Mouse (Mus musculus) heart, postnatal 10 days (tissue): ENCODE data around the gene Pip5k1c. TPM values are rescaled to one million over a fixed set of nuclear protein-coding genes. Genes with fewer than 3 reads are reported as not detected.

Experiments
- DNase-seq, 2 experiments: peaks; one replicate each; pipeline ENCODE4 v3.0.0; 2021
- intact Hi-C: fragments of 180-260 bp; cut with DNase I; formaldehyde crosslinking; loops from one replicate; pipeline ENCODE4 v1.15.1; 2025
- total RNA-seq, 2 experiments: library from RNA; stranded (reverse); gene quantifications; 2 replicates each; pipeline ENCODE4 v1.2.3; 2021

Pip5k1c gene
- total RNA-seq, 2 experiments from 2014 or later, result 43.2 to 46.4 TPM

DNA sequence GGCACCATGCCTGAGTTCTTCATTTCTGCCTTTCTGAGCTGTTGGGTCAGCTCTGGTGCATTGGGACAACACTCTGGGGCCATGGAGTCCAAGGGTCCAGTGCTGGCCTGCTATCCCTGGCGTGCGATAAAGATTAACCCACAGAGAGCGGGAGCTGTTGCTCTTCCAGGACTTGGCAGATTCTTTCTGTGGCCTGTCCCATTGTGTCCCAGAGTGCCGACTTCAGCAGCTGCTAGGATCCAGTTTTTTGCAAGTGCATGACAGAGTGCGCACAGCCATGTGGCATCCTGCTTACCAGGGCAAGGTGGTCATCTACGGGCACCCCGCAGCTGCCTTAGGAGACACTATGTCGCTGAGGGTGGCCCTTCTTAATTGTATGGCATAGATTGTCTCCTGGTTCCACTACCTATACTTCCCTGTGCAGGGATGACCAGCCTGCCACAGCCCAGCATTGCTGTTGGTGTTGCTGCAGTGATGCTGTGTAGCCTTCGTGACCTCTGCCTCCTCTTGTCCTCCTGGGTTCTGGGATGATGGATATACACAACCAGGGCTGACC lies 7.7 kb downstream of the Pip5k1c start:
- no peak for DNase-seq
- intact Hi-C loops, result no loop called here

DNA sequence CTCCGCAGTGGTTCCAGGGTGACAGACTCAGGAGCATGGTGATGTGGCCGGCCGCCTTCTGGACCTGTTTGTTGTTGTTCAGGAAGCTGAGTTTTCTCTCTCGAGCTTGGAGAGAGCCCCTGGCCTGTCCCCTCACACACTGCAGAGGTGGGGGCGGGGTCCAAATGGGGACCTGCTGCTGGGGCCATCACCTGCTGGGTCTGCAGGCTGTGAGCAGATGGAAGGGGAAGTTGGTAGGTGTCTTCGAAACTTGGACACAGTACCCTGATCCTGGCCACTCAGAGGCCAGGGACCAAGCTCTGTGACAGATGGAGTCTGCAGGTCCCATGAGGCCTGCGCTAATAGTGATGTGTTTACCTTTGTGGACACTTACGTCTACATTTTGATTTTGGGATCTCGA lies 8.6 kb downstream of the Pip5k1c start:
- DNase-seq, result no peak

DNA sequence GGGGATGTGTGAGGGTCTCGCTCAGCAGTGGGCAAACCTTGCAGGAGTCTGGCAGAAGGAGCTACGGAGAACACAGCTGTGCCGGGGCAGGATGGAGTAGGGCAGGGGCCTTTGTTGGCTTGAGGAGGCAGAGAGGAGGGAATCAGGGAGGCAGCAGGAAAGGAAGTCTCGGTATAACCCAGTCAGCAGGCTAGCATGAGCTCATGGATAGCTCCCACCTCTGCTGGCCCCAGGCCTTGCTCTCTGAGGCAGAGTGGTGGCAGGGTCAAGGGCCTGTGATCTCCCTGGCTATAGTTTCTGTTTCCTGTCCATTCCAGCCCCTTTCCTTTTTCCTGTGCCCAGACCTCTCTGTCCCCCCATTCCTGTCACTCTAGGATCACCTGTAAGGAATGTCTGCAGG lies 9.5 kb downstream of the Pip5k1c start:
- intact Hi-C loops, result no loop called here
- no peak for DNase-seq

More for the DNA sequence above, 8.6 kb downstream of the Pip5k1c start:
- intact Hi-C loops, result no loop called here

DNA sequence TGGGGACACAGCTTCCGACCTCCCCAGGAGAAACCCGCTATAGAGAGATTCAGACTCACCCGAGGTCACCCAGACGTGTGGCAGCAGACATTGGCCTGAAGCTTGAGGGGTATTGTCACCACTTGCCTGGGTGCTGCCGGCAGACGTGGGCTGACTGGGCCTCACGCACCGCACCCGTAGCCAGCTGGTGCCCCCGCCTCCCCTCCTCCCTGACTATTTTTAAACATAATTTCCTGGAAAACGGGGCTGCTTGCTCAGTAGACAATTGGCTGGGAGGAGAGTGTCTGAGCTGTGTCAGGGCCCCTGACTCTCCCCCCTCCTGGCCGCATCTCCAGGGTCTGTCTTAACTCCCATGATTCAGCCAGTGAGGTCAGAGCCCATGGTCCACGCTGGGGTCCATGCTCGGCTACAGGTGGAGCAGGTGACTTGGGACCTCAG lies 10.0 kb downstream of the Pip5k1c start:
- intact Hi-C loops, result no loop called here
- DNase-seq, result peak; percentile 67

DNA sequence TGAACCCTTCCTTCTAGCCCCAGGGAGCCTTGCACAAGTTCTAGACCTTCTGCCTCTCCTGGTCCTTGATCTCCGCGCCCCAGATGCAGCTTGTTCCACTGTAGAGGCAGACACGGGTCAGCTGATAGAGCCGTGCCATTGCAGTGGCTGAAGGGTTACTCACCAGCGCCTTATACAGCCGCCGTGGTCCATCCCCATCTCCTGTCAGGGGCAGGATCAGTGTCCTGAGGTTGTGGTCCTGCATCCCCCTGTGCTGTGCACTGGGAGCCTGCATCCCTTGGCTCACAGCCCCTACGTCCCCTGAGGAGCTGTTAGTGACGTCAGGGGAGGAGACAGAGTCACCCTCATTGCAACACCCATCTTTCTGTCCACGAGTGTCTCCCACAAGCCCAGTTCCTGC lies 10.5 kb downstream of the Pip5k1c start:
- DNase-seq, result no peak
- intact Hi-C loops, result no loop called here

DNA sequence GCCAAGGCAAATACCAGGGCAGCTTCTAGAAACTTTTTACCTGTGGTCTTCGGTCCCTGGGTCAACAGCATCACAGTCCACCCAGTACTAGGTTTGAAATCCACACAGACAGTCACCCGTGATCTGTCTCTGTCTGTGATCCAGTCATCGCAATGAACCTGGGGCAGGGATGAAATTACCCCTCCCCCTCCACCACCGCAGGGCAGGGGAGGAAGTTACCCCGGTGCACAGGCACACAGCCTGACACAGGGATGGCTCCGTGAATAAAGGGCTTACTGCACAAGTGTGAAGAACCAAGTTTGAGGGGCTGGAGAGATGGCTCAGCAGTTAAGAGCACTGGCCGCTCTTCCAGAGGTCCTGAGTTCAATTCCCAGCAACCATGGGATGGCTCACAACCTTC lies 11.0 kb downstream of the Pip5k1c start:
- DNase-seq, result no peak
- intact Hi-C loops, result no loop called here

DNA sequence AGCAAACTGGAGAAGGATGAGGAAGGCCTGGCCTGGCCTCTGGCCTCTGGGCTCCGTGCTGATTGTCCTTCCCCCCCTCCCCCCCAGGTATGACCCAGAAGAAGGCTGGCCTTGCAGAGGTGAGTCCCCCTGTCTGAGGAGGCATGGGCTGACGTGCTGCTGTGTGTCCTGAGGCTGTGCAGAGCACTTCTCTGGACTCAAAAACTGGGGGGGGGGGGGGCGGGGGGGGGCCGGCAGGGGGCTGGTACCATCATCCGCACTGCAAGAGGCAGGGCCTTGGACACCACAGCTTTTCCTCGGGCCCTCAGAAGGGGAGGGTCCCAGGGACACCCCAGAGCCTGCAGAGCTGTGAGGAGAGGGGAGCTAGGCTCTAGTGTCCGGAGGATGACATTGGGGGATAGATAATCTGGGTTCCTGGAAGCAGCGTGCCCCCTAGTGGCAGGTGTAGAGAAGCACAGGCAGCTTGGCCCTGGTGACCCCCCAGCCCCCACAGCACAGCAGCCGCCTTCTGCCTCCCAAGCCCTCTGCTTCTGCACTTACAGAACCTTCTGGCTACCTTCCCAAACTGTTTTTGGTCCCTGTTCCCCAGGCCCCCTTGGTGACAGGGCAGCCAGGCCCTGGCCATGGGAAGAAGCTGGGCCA lies 12.0 kb downstream of the Pip5k1c start:
- intact Hi-C loops, result loop anchor here (1.0 kb wide), 1 partner anchor 15 kb away; no protein-coding TSS in a partner anchor
- DNase-seq, result peak; percentile 57 to 80

DNA sequence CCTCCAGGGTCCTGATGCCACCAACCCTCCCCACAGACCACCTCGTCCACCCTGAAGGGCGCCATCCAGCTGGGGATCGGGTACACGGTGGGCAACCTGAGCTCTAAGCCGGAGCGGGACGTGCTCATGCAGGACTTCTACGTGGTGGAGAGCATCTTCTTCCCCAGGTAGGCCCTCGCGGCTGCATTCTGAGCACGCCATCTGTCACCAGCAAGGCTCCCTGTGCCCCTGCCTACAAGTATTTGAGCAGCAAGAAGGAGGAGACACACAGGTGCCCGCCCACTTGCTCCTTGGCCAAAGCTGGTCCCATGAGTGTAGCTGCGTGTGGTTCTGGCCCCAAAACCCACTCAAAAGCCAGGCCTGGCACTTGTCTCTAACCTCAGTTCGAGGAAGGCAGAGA lies 12.9 kb downstream of the Pip5k1c start:
- intact Hi-C loops, result loop anchor here (1.0 kb wide), 1 partner anchor 16 kb away; no protein-coding TSS in a partner anchor
- DNase-seq, result no peak

DNA sequence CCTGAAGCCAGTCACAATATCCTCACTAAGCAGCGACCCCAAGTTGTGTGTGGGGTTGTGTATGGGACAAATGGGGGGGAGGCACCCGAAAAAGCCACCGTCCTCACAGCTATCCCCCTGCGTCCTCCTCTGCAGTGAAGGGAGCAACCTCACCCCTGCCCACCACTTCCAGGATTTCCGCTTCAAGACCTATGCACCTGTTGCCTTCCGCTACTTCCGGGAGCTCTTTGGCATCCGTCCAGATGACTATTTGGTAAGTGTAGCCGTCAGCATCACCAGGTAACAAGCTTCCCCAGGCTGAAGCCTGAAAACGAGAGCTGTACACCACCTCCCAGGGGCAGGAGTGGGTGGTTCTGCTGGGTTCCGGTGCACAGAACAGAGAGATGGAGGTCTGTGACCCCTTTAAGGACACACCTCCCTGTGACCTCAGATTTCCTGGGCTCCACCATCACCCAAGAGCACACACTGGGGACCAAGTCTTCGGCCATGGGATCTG lies 13.5 kb downstream of the Pip5k1c start:
- DNase-seq, result no peak
- intact Hi-C loops, result no loop called here

DNA sequence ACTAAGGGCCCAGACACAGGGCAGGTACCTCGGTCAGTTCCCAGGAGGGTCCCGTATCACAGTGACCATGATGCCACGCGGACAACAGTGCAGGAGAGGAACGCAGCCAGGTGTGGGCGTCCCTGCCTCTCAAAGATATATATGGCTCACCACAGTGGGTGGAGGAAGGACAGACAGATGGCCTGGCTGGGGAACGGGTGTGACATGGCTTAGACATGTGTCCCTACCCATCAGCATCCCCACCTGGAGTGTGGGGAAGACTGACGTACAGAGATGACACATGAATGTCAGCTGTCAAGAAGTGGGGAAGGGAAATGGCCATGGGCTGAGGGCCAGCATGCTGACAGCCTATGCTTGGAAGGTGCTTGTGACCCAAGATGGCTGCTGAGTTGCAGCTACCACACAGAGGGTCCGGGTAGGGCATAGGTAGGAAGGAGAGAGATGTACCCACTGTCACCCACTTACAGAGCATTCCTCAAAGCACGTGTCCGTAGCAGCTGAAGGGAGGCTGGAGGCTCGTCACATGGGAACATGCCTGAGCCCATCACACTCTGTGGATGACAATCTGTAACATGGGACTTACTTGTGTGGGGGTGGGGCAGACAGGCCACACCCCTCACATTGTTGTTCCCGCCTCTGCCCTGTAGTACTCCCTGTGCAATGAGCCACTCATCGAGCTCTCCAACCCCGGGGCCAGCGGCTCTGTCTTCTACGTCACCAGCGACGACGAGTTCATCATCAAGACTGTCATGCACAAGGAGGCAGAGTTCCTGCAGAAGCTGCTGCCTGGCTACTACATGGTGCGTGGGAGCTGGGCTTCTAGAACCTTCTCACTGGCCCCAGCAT lies 14.3 kb downstream of the Pip5k1c start:
- DNase-seq, result no peak
- intact Hi-C loops, result no loop called here

DNA sequence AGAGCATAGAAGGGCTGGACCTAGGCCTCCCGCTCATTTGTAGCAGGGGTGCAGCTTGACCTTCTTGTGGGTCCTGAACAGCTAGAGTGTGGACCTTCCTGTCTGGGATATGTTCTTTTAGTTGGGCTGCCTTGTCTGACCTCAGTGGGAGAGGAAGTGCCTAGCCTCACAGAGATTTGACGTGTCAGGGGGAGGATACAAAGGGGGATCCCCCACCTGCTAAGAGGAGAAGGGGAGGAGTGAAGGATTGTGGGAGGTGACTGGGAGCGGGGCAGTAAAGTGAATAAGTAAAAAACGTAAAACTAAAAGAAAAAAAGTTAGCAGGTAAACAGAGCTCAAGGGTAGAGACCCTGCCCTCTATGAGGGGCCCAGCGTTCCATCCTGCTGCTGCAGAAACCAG lies 16.8 kb downstream of the Pip5k1c start:
- intact Hi-C loops, result no loop called here
- no peak for DNase-seq

DNA sequence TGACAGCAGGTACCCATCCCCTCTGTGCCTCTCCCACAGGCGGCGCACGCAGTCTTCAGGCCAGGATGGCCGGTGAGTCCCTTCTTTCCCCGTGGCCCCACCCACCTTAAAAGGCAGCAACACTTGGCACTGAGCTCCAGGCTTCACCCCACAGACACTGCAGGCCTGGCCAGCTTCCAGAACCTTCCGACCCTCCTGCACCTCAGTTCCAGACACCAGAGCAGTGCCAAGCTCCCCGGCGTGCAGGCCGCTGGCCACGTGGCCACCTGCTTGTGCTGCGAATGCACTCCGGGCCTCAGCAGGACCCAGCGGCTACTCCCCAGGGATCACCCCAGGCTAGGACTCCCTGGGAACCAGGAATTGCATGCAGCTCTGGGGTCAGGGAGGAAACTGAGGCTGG lies 20.8 kb downstream of the Pip5k1c start:
- DNase-seq, result no peak
- intact Hi-C loops, result no loop called here

DNA sequence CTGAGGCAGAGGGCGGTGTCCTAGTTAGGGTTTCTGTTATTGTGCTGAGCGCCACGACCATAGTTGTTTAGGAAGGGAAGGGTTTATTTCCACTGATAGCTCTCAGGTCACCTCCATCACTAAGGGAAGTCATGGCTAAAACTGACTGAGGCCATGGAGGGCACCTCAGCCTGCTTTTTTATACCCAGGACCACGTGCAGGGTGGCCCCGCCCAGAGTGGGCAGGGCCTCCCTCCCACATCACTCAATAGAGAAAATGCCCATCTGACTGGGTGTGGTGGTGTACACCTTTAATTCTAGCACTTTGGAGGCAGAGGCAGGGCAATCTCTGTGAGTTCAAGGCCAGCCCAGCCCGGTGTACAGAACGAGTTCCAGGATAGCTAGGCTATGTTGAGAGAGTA lies 21.4 kb downstream of the Pip5k1c start:
- intact Hi-C loops, result no loop called here
- no peak for DNase-seq

DNA sequence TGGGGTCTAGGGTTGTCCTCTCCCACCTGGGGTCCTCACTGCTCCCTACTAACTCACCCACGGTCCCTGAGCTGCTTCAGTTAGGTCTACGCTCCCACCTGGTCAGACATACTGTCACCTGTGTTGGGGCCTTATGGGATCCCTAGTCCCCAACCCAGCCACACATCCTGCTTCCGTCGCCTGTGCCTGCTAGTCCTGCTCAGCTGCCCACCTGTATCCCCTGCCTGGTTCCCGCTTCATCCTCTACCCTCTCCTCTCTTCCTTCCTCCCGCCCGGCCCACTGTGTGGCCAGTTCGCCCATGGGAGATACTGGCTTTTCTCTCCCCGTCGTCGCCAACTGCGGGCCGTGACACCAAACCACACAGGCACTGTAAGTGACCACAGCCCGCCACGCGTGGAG lies 22.8 kb downstream of the Pip5k1c start:
- DNase-seq, result no peak
- intact Hi-C loops, result no loop called here

DNA sequence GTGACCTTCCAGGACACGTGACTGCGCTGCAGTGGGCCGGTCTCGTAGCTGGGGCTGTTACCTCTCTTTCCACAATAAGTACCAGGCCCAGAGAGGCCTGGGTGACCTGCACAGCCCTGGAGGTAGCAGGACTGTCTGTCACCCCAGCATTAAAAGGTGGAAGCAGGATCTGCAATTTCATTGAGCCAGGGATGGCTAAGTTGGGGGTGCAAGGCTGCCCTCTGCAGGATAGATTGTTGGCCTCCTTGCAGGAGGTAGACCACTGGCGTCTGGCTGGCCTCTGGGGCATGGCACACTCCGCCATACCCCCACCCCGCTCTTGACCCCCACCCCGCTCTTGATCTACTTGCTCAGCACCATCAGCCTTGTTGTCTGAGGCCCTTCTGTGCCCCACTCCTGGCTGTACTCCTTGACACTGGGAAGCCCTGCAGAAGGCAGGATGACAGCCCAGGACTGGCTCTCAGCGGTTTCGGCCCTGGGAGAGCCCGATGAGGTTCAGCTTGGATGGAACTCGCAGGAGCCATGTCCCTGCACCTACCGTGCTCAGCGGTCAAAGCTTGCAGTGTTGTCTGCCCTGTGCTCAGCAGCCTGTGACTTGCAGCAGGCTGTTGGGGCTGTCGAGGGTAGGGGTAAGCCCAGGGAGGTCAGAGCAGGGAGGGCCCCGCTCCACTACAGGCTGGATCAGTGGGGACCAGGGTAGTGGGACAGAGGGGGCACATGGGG lies 23.7 kb downstream of the Pip5k1c start:
- DNase-seq, result peak in 1 of 2 experiments; percentile 48
- intact Hi-C loops, result loop anchor here (2.0 kb wide), 1 partner anchor 28 kb away; no protein-coding TSS in a partner anchor

DNA sequence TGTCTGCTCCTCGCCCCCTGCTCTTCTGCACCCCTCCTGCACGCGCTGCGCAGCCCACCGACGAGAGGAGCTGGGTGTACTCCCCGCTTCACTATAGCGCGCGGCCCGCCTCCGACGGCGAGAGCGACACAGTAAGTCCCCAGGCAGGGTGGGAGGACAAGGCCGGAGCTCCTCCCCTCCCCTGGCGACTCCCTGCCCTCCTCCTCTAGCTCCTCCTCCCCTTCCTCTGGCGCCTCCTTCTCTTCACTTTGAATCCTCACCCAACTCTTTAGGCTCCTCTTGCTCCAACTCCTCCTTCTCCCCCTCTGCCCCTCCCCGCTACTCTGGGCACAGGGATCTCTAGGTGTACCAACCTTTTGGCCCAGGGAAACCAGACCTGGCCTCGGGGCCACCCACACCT lies 24.5 kb downstream of the Pip5k1c start:
- peak in 1 of 2 experiments; percentile 46 for DNase-seq
- intact Hi-C loops, result loop anchor here (2.0 kb wide), 1 partner anchor 28 kb away; no protein-coding TSS in a partner anchor

DNA sequence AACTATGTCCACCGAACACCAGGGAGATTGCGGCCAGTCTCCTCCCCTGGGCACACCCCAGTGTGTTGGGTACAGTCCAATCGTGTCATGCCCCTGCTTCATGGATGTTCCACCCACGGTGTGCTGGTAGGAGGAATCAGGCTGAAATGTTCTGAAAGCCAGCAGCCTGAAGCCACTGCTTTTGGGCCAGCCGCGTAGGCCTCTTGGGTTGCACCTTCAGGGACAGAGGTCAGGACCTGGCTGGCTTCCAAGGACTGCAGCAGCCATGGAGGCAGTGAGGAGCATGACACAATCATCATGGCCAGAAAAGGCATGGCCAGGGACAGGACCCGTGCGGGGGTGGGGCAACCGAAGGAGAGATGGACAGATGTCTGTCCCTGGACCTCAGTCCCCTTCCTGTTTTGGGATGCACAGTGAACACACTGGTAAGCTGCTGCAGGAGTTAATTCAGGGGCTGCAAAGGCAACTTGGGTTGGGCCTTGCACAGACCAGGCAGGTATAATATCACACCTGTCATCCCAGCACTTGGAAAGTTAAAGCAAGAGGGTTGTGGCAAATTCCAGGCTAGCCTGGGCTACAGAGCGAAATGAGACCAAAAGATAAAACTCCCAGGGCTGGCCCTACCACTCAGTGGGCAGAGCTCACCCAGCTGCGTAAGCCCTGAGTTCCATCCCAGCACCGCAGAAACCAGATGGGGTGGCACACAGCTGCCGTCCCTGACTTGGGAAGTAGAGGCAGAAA lies 26.0 kb downstream of the Pip5k1c start:
- peak in 1 of 2 experiments; percentile 44 for DNase-seq
- intact Hi-C loops, result no loop called here

DNA sequence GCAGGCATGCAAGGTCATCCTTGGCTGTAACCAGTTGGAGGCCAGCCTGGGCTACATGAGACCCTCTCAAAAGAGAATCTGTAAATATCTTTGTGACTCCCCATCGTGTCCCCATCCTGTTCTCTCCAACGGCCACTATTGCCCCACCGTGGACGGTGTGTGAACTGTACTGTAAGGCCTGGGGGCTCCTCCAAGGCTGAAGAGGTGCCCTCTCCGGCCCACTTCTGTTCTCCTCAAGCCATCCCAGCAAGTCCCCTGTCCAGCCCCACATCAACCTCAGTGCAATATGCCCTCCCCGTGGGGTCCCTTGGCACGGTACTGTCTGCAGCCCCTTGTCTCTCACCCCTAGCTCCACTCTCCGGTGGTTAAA lies 26.6 kb downstream of the Pip5k1c start:
- intact Hi-C loops, result no loop called here
- peak in 1 of 2 experiments; percentile 58 for DNase-seq

DNA sequence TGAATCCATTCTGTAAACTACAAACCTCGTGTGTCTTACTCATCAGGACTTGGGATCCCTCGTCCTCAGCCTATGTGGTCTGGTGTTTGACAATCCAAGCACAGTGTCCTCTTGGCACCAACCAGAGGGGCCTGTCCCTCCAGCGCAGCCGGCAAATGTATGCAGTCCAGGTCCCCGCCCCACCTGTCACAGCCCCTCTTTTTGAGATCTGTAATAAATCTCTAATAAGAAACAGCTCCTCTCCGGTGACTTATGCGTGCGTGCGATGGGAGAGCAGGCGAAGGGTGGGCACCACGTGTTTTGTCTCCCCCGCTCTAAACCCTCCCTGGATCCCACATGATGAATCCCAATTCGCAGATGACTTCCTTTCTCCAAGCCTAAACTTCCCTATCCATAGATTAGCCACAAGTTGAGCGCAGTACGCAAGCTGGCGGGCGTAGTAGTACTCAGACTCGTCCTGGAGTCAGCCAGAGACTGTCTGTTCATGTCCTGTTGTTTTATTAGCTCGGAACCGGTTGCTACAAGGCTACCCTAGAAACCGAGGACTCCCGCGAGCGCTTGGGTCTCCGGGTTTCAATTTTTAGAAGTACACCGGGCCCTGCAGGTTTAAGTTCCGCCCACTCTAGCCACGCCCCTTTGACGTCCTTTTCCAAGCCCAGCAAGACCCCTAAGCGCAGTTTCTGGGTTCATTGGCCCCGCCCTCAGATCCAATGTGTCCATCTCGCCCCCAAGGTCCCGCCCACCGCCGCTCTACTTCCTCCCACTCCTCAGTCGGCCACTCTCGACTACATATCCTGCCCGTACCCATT lies 27.2 kb downstream of the Pip5k1c start:
- no peak for DNase-seq
- intact Hi-C loops, result loop anchor here (1.0 kb wide), 1 partner anchor 19 kb away; no protein-coding TSS in a partner anchor
